Mouse (Mus musculus) liver, embryonic 14.5 days (tissue): ENCODE data around the gene Kbtbd13. TPM values are rescaled to one million over a fixed set of nuclear protein-coding genes. Genes with fewer than 3 reads are reported as not detected.

ENCODE experiments used
- ATAC-seq: fragments of 200-750 bp; cut with Nextera tagmentation; 2 replicates; pipeline ENCODE4 v1.8.0; 2017; ENCODE audit warnings: moderate number of reproducible peaks, mild to moderate bottlenecking, moderate library complexity; ENCODE audit not compliant: insufficient read depth
- DNase-seq, 3 experiments: peaks; one replicate each; pipeline ENCODE4 v3.0.0-alpha.2; 2012 to 2013; ENCODE audit warnings: low read depth in 3 of 3, low spot score in 3 of 3
- H3K27ac ChIP-seq: fragments of 300-500 bp; sonication (generic); 2 replicates; pipeline ENCODE4 v1.5.1; 2014; ENCODE audit warnings: moderate library complexity, mild to moderate bottlenecking, control low read depth, inconsistent platforms
- H3K27me3 ChIP-seq: fragments of 300-500 bp; sonication (generic); 2 replicates; pipeline ENCODE4 v1.6.1; 2014; ENCODE audit warnings: mild to moderate bottlenecking, low read length, moderate library complexity; ENCODE audit not compliant: control insufficient read depth, insufficient read depth
- H3K36me3 ChIP-seq: fragments of 300-500 bp; sonication (generic); replicated peaks from 2 replicates; pipeline ENCODE4 v1.6.1; 2014; ENCODE audit warnings: low read depth; ENCODE audit not compliant: control insufficient read depth, insufficient read depth
- H3K4me1 ChIP-seq, 2 experiments: fragments of 200-500 bp in 1 of 2; fragments of 300-500 bp in 1 of 2; sonication (generic) in 1 of 2; replicated peaks; 2 replicates each; pipeline ENCODE4 v1.6.1; 2012 to 2014; ENCODE audit warnings: antibody characterized with exemption in 1 of 2, inconsistent platforms in 1 of 2, low read length in 1 of 2; ENCODE audit not compliant: control insufficient read depth in 2 of 2, insufficient read depth in 2 of 2
- H3K4me2 ChIP-seq: fragments of 300-500 bp; sonication (generic); 2 replicates; pipeline ENCODE4 v1.6.1; 2014; ENCODE audit warnings: low read depth, mild to moderate bottlenecking, control low read depth, moderate library complexity
- H3K4me3 ChIP-seq, 2 experiments: fragments of 200-500 bp in 1 of 2; fragments of 300-500 bp in 1 of 2; sonication (generic) in 1 of 2; 2 replicates each; pipeline ENCODE4 v1.5.1; 2012 to 2014; ENCODE audit warnings: low read depth in 2 of 2, low read length in 2 of 2, mild to moderate bottlenecking in 2 of 2, control low read depth in 1 of 2, inconsistent platforms in 1 of 2, moderate library complexity in 1 of 2; ENCODE audit not compliant: insufficient read depth in 1 of 2
- H3K9ac ChIP-seq: fragments of 300-500 bp; sonication (generic); replicated peaks from 2 replicates; pipeline ENCODE4 v1.6.1; 2014; ENCODE audit warnings: mild to moderate bottlenecking, control low read depth, moderate library complexity
- H3K9me3 ChIP-seq: fragments of 300-500 bp; sonication (generic); 2 replicates; pipeline ENCODE4 v1.6.1; 2016; ENCODE audit warnings: low read length, mixed read lengths; ENCODE audit not compliant: control insufficient read depth
- CTCF ChIP-seq: IDR thresholded peaks from 2 replicates; pipeline ENCODE4 v1.5.1; 2016; ENCODE audit warnings: antibody characterized with exemption, low read depth, control low read depth
- EP300 ChIP-seq: IDR thresholded peaks from 2 replicates; pipeline ENCODE4 v1.6.1; 2016; ENCODE audit warnings: antibody characterized with exemption, low read depth
- WGBS: fragments of 180-500 bp; shearing (Covaris S2); extraction: QIAGEN DNeasy Blood & Tissue Kit; methylation state at CpG from one replicate; pipeline ENCODE4 v1.1.7; 2014; ENCODE audit not compliant: insufficient replicate concordance; 5-methylcytosine and 5-hydroxymethylcytosine counted together
- polyA plus RNA-seq, 2 experiments: library from polyadenylated mRNA; depleted of rRNA in 1 of 2; stranded (reverse) in 1 of 2; unstranded in 1 of 2; fragments of >200 nt; fragmentation: Nextera tagmentation in 1 of 2; extraction: Ambion mirVana in 1 of 2; gene quantifications; 2 replicates each; pipeline versions ENCODE4 v1.2.1 to v1.2.3; 2012 to 2014

Gene Kbtbd13
- polyA plus RNA-seq, 2 experiments: 0.04 to 0.08 TPM

- Histone ChIP-seq H3K27ac (no peak overlapping the region), H3K27me3 (peaks cover 28% of the 10 kb centered on the region), H3K9me3 (no peaks in the 10 kb centered on the region), H3K4me1 (no peaks in the 10 kb centered on the region), H3K4me2 (peak overlapping the region; percentile 40; the same call in 1 of the 2 replicates), H3K36me3 (no peaks in the 10 kb centered on the region), H3K9ac (no peak overlapping the region), H3K4me3 (peak overlapping the region in 1 of 2 experiments; percentile 39; a peak in 2 of 4 replicates)
- no peak for ATAC-seq
- DNase-seq: no peak
- TF ChIP-seq CTCF: no peak
- no peak for TF ChIP-seq EP300
- whole genome bisulfite sequencing: 13% methylated on average over 93 of the region's 96 CpGs
These were observed 470 bp downstream of the Kbtbd13 start for GRCm38 (mm10) chr9:65390752-65391612.

- Histone ChIP-seq H3K4me2 (no peak overlapping the region), H3K36me3 (no peaks in the 10 kb centered on the region), H3K27me3 (peaks cover 17% of the 10 kb centered on the region), H3K27ac (no peak overlapping the region), H3K9ac (no peak overlapping the region), H3K4me1 (no peaks in the 10 kb centered on the region), H3K9me3 (no peaks in the 10 kb centered on the region), H3K4me3 (no peak overlapping the region)
- no peak for ATAC-seq
- 29% methylated on average over 8 of the region's 8 CpGs for WGBS
- no peak for DNase-seq
- TF ChIP-seq EP300: no peak
- 0 out of 2 replicates have a peak, but pooled peaks have one; percentile 5 for TF ChIP-seq CTCF
These were observed 4.9 kb downstream of the Kbtbd13 start for GRCm38 (mm10) chr9:65386373-65387140.

GRCm38 (mm10) chr9:65384276-65384675 is 7.2 kb downstream of the Kbtbd13 start:
- Histone ChIP-seq H3K36me3 (no peaks in the 10 kb centered on the region), H3K9ac (no peak overlapping the region), H3K4me1 (no peaks in the 10 kb centered on the region), H3K4me3 (no peak overlapping the region), H3K4me2 (no peak overlapping the region), H3K9me3 (no peaks in the 10 kb centered on the region), H3K27me3 (no peaks in the 10 kb centered on the region), H3K27ac (no peak overlapping the region)
- 39% methylated on average over 3 of the region's 3 CpGs for WGBS
- DNase-seq (no peak), ATAC-seq (no peak)
- TF ChIP-seq CTCF (no peak), EP300 (no peak)

- H3K4me3 ChIP-seq: no peak overlapping the region
- H3K27ac ChIP-seq: no peak overlapping the region
- no peak for DNase-seq
- H3K36me3 ChIP-seq: no peaks in the 10 kb centered on the region
- no peaks in the 10 kb centered on the region for H3K4me1 ChIP-seq
- no peak overlapping the region for H3K4me2 ChIP-seq
- no peak overlapping the region for H3K9ac ChIP-seq
- ATAC-seq: no peak
- H3K9me3 ChIP-seq: no peaks in the 10 kb centered on the region
- no peaks in the 10 kb centered on the region for H3K27me3 ChIP-seq
- TF ChIP-seq EP300 (no peak), CTCF (no peak)
- WGBS: 50% methylated on average over 3 of the region's 3 CpGs
These were observed 8.7 kb downstream of the Kbtbd13 start for GRCm38 (mm10) chr9:65382751-65383097.

- no peak overlapping the region for H3K9ac ChIP-seq
- H3K4me1 ChIP-seq: no peaks in the 10 kb centered on the region
- 51% methylated on average over 6 of the region's 6 CpGs for WGBS
- no peaks in the 10 kb centered on the region for H3K9me3 ChIP-seq
- ATAC-seq (no peak), DNase-seq (no peak)
- no peak overlapping the region for H3K27ac ChIP-seq
- H3K4me2 ChIP-seq: no peak overlapping the region
- no peaks in the 10 kb centered on the region for H3K36me3 ChIP-seq
- no peak for TF ChIP-seq CTCF
- TF ChIP-seq EP300: no peak
- no peak overlapping the region for H3K4me3 ChIP-seq
- H3K27me3 ChIP-seq: no peaks in the 10 kb centered on the region
These were observed 9.3 kb downstream of the Kbtbd13 start for GRCm38 (mm10) chr9:65382031-65382750.
